Mouse (Mus musculus): ENCODE measurements around the gene Grn.

Gene Grn

GRCm38 (mm10) chr11:102401898-102402500 is 28.1 kb upstream of the Grn start:
- 54% methylated on average over 12 of the region's 12 CpGs for WGBS

- 93% methylated on average over 11 of the region's 11 CpGs for WGBS
Observed at GRCm38 (mm10) chr11:102403657-102404056, 26.5 kb upstream of the Grn start.

GRCm38 (mm10) chr11:102404161-102405010 is 25.7 kb upstream of the Grn start:
- WGBS, result 77% methylated on average over 18 of the region's 18 CpGs

GRCm38 (mm10) chr11:102405544-102406285 is 24.4 kb upstream of the Grn start:
- WGBS, result 84% methylated on average over 11 of the region's 11 CpGs

- WGBS, result 14% methylated on average over 3 of the region's 3 CpGs
Observed at GRCm38 (mm10) chr11:102406401-102406800, 23.7 kb upstream of the Grn start.

- WGBS, result under 1% methylated on average over 85 of the region's 85 CpGs
Observed at GRCm38 (mm10) chr11:102406900-102407833, 22.9 kb upstream of the Grn start.

- under 1% methylated on average over 19 of the region's 19 CpGs for WGBS
Observed at GRCm38 (mm10) chr11:102407834-102408215, 22.3 kb upstream of the Grn start, which contains the start of gene Slc25a39. Gene Slc25a39 (minus strand): TSS chr11:102407946.

- under 1% methylated on average over 32 of the region's 32 CpGs for WGBS
Observed at GRCm38 (mm10) chr11:102408344-102408876, 21.7 kb upstream of the Grn start.

GRCm38 (mm10) chr11:102408888-102409794 is 21.0 kb upstream of the Grn start:
- 46% methylated on average over 15 of the region's 15 CpGs for WGBS

GRCm38 (mm10) chr11:102409795-102410330 is 20.3 kb upstream of the Grn start:
- WGBS, result 85% methylated on average over 3 of the region's 3 CpGs

- 83% methylated on average over 3 of the region's 3 CpGs for WGBS
Observed at GRCm38 (mm10) chr11:102410345-102410744, 19.8 kb upstream of the Grn start.

- 71% methylated on average over 3 of the region's 3 CpGs for WGBS
Observed at GRCm38 (mm10) chr11:102411061-102411460, 19.1 kb upstream of the Grn start.

GRCm38 (mm10) chr11:102411704-102412103 is 18.4 kb upstream of the Grn start:
- 6% methylated on average over 11 of the region's 11 CpGs for WGBS

- WGBS, result 81% methylated on average over 8 of the region's 8 CpGs
Observed at GRCm38 (mm10) chr11:102413059-102413458, 17.1 kb upstream of the Grn start.

GRCm38 (mm10) chr11:102415034-102415802 is 14.9 kb upstream of the Grn start:
- WGBS, result 83% methylated on average over 10 of the region's 10 CpGs

GRCm38 (mm10) chr11:102417160-102417559 is 13.0 kb upstream of the Grn start:
- WGBS, result 86% methylated on average over 1 of the region's 1 CpGs

GRCm38 (mm10) chr11:102421559-102421958 is 8.6 kb upstream of the Grn start:
- 64% methylated on average over 8 of the region's 8 CpGs for WGBS

GRCm38 (mm10) chr11:102424666-102425065 is 5.4 kb upstream of the Grn start:
- 91% methylated on average over 6 of the region's 6 CpGs for WGBS

All from cerebral cortex, adult 2 months (tissue).